Comparison of ENCODE assay signal across 8 mouse cellular contexts in the genomic region with DNA sequence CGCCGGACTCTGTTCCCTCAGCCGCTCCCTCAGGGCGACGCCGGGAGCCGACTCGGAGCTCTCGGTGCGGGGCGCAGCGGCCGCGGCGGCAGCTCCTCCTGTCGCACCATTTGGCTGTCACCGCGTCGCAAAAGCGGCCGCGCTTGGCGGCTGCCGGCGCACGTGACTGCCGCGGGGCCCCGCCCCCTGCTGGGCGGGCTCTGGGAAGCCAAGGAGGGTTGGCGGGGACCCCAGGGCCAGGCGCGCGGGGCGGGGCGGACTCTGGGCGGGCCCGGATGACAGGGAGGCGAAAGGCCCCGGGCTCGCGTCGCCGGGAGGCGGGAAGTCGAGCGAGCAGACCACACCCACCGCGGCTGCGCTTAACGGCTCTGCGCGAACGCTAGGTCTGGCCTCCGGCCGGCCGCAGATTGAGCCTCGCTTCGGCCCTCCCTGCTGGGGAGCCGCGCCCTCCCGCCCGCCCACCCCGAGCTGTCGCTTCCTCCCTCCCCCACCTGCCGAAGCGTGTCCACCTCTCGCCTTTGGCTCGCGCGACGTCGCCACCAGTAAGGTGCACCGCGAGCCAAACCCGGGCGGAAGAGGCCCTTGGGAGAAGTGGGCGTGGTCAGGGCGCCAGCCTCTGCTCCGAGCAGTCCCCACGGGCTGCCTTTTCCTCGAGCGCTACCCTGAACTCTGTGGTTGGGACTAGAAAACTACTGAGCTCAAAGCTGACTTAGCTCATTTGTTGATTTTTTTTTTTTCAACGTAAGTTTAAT. TPM values are rescaled to one million over a fixed set of nuclear protein-coding genes. Genes with fewer than 3 reads are reported as not detected.
DNase-seq lines count a peak whose midpoint lies in the region; ATAC-seq and TF ChIP-seq lines count a peak whose summit lies in the region.

A gene (minus strand): TSS at position 133 of the 752 bp plus-strand sequence.

- no peaks in the 10 kb centered on the region for H3K9me3 ChIP-seq in hindbrain, embryonic 13.5 days

- peak within 1 kb of the TSS; percentile 99 for H3K4me3 ChIP-seq in hindbrain, embryonic 13.5 days

- peak; percentile 95 for DNase-seq in Patski (ENCODE audit: low read depth, low spot score)
- peak; percentile 98 to 99 for DNase-seq in cerebellum, postnatal 14 days
- peak; percentile 96 to 97 for DNase-seq in frontal cortex, postnatal 14 days (ENCODE audit: low spot score in 2 of 2)
- DNase-seq in layer of hippocampus, postnatal 25 days (ENCODE audit: extremely low spot score in 1 of 2, low spot score in 1 of 2) = peak; percentile 94 to 96
- DNase-seq in lung, postnatal 25 days (ENCODE audit: low spot score) = peak; percentile 99
- DNase-seq in retina, embryonic 14.5 days (ENCODE audit: low spot score) = peak; percentile 98
- DNase-seq in thymus, postnatal 4 days = peak; percentile 99

- H3K4me1 ChIP-seq in hindbrain, embryonic 13.5 days (replicated peaks) = peaks cover 4% of the 10 kb centered on the region

- H3K4me2 ChIP-seq in hindbrain, embryonic 13.5 days = peak within 1 kb of the TSS; percentile 62

- CTCF ChIA-PET in Patski (lab: Charles Lee) = interaction anchor here (1.5 to 3.8 kb wide), 5 partner anchors 11 to 498 kb away, joined by 3 to 20 read pairs (median 7); no protein-coding TSS in a partner anchor

- no peaks in the 10 kb centered on the region for H3K27me3 ChIP-seq in Patski
- H3K27me3 ChIP-seq in hindbrain, embryonic 13.5 days = no peaks in the 10 kb centered on the region

- TF ChIP-seq CTCF in Patski (IDR thresholded peaks at IDR 0.05) = no peak

- H3K9ac ChIP-seq in hindbrain, embryonic 13.5 days = peak within 1 kb of the TSS; percentile 96

- in situ Hi-C loops in Patski (cut with MboI; ENCODE audit: low pct_unique_long_range_greater_than_20kb) = no loop called here

- POLR2A ChIA-PET in Patski (lab: Charles Lee) = interaction anchor here (0.7 to 1.8 kb wide), 6 partner anchors 16 to 60 kb away, joined by 3 read pairs; no protein-coding TSS in a partner anchor

- peak within 1 kb of the TSS; percentile 95 for H3K27ac ChIP-seq in hindbrain, embryonic 13.5 days

- WGBS in hindbrain, embryonic 13.5 days = under 1% methylated on average over 76 of the region's 84 CpGs

- H3K36me3 ChIP-seq in hindbrain, embryonic 13.5 days = no peaks in the 10 kb centered on the region

- ATAC-seq in Patski = peak; percentile 93
- peak; percentile 99 for ATAC-seq in hindbrain, embryonic 13.5 days (ENCODE audit: low FRiP score)

RNA-seq across cellular contexts. Expression of the gene that starts here (rescaled TPM):
- polyA plus RNA-seq in Patski (2021) = 78.1 TPM
- polyA plus RNA-seq in hindbrain, embryonic 13.5 days (2015; fragmentation: Nextera tagmentation; extraction: Ambion mirVana) = 27.6 and 29.1 TPM in 2 replicates
- total RNA-seq in layer of hippocampus, postnatal 25 days (2021) = 10 to 100 TPM; 25.6 to 34.1 TPM

Comparison
In these comparisons a context has a peak if more than half of its experiments do, and no peak if none do; other contexts are left out.
1. Peak in every context shown above with its lines: DNase-seq, ATAC-seq, H3K4me3 ChIP-seq and H3K27ac ChIP-seq.